Mouse (Mus musculus) naive thymus-derived CD4-positive, alpha-beta T cell, adult 2 months (primary cell): Measurements from ENCODE around the gene Zfp423.

Experiments
- DNase-seq: peaks from one replicate; pipeline ENCODE4 v3.0.0-alpha.2; 2011; ENCODE audit warnings: low read depth

Zfp423 gene

GRCm38 (mm10) chr8:87959320-87959920, at the start of gene Zfp423:
Gene Zfp423 (minus strand): TSS chr8:87959595.
- DNase-seq: no peak

GRCm38 (mm10) chr8:88006811-88007210, 47.4 kb upstream of the Zfp423 start:
- DNase-seq: no peak

GRCm38 (mm10) chr8:87984778-87985177, 25.4 kb upstream of the Zfp423 start:
- DNase-seq: no peak

GRCm38 (mm10) chr8:87984032-87984431, 24.6 kb upstream of the Zfp423 start:
- no peak for DNase-seq

GRCm38 (mm10) chr8:87982936-87983335, 23.5 kb upstream of the Zfp423 start:
- no peak for DNase-seq

- no peak for DNase-seq
Observed at GRCm38 (mm10) chr8:87975466-87975809, 16.0 kb upstream of the Zfp423 start.

- no peak for DNase-seq
Observed at GRCm38 (mm10) chr8:87974759-87975465, 15.5 kb upstream of the Zfp423 start.

GRCm38 (mm10) chr8:87974122-87974758, 14.8 kb upstream of the Zfp423 start:
- DNase-seq: no peak

GRCm38 (mm10) chr8:87967866-87968620, 8.6 kb upstream of the Zfp423 start:
- DNase-seq: no peak

- no peak for DNase-seq
Observed at GRCm38 (mm10) chr8:87967057-87967820, 7.8 kb upstream of the Zfp423 start.

- DNase-seq: no peak
Observed at GRCm38 (mm10) chr8:87962514-87963225, 3.3 kb upstream of the Zfp423 start.

- no peak for DNase-seq
Observed at GRCm38 (mm10) chr8:87961680-87962513, 2.5 kb upstream of the Zfp423 start.

- DNase-seq: peak; percentile 3
Observed at GRCm38 (mm10) chr8:87961108-87961507, 1.7 kb upstream of the Zfp423 start.

- no peak for DNase-seq
Observed at GRCm38 (mm10) chr8:87960061-87960749, 810 bp upstream of the Zfp423 start.

- DNase-seq: no peak
Observed at GRCm38 (mm10) chr8:87958451-87959319, 710 bp downstream of the Zfp423 start.

GRCm38 (mm10) chr8:87957871-87958450, 1.4 kb downstream of the Zfp423 start:
- no peak for DNase-seq

- no peak for DNase-seq
Observed at GRCm38 (mm10) chr8:87956001-87956400, 3.4 kb downstream of the Zfp423 start.

- no peak for DNase-seq
Observed at GRCm38 (mm10) chr8:87953473-87953872, 5.9 kb downstream of the Zfp423 start.
